Mouse (Mus musculus) intestine, postnatal 0 days (tissue): ENCODE measurements around the gene Ppm1a. TPM values are rescaled to one million over a fixed set of nuclear protein-coding genes. Genes with fewer than 3 reads are reported as not detected.

Experiments
- ATAC-seq: fragments of 200-750 bp; cut with Nextera tagmentation; 2 replicates; pipeline ENCODE4 v1.8.0; 2017; ENCODE audit warnings: mild to moderate bottlenecking, moderate TSS enrichment, moderate library complexity
- H3K27ac ChIP-seq: fragments of 300-500 bp; sonication (generic); 2 replicates; pipeline ENCODE4 v1.5.1; 2014; ENCODE audit warnings: mild to moderate bottlenecking, low read depth, low read length, moderate library complexity
- H3K27me3 ChIP-seq: fragments of 300-500 bp; sonication (generic); replicated peaks from 2 replicates; pipeline ENCODE4 v1.6.1; 2014; ENCODE audit warnings: low read length, mixed read lengths; ENCODE audit not compliant: control insufficient read depth, insufficient read depth
- H3K36me3 ChIP-seq: fragments of 300-500 bp; sonication (generic); 2 replicates; pipeline ENCODE4 v1.6.1; 2014; ENCODE audit warnings: mild to moderate bottlenecking, moderate library complexity; ENCODE audit not compliant: control insufficient read depth, insufficient read depth
- H3K4me1 ChIP-seq: fragments of 300-500 bp; sonication (generic); replicated peaks from 2 replicates; pipeline ENCODE4 v1.6.1; 2014; ENCODE audit warnings: antibody characterized with exemption, low read length, mixed read lengths; ENCODE audit not compliant: control insufficient read depth, insufficient read depth
- H3K4me2 ChIP-seq: fragments of 300-500 bp; sonication (generic); replicated peaks from 2 replicates; pipeline ENCODE4 v1.6.1; 2014; ENCODE audit warnings: low read depth, mild to moderate bottlenecking, moderate library complexity
- H3K4me3 ChIP-seq: fragments of 300-500 bp; sonication (generic); 2 replicates; pipeline ENCODE4 v1.5.1; 2014; ENCODE audit warnings: low read depth, low read length
- H3K9ac ChIP-seq: fragments of 300-500 bp; sonication (generic); 2 replicates; pipeline ENCODE4 v1.6.1; 2014; ENCODE audit warnings: mild to moderate bottlenecking, low read depth, low read length
- H3K9me3 ChIP-seq: fragments of 300-500 bp; sonication (generic); 2 replicates; pipeline ENCODE4 v1.6.1; 2016; ENCODE audit warnings: mixed run types; ENCODE audit not compliant: control insufficient read depth
- CTCF ChIP-seq: sonication (generic); IDR thresholded peaks from 2 replicates; pipeline ENCODE4 v1.5.1; 2016; ENCODE audit warnings: low read depth, mild to moderate bottlenecking, control low read depth, antibody characterized with exemption, moderate library complexity
- WGBS: fragments of 180-500 bp; shearing (Covaris S2); extraction: QIAGEN DNeasy Blood & Tissue Kit; methylation state at CpG from one replicate; pipeline ENCODE4 v1.1.7; 2014; 5-methylcytosine and 5-hydroxymethylcytosine counted together
- polyA plus RNA-seq: library from polyadenylated mRNA; unstranded; fragments of >200 nt; fragmentation: Nextera tagmentation; extraction: Ambion mirVana; gene quantifications from 2 replicates; pipeline ENCODE4 v1.2.1, GENCODE M21; 2015

The Ppm1a gene
- polyA plus RNA-seq = 73.1 and 73.8 TPM in 2 replicates

- H3K4me1 ChIP-seq = no peaks in the 10 kb centered on the region
- TF ChIP-seq CTCF = no peak
- no peaks in the 10 kb centered on the region for H3K9me3 ChIP-seq
- H3K4me3 ChIP-seq = no peak within 1 kb of the TSS
- ATAC-seq = no peak
- WGBS = 22% methylated on average over 4 of the region's 4 CpGs
- H3K36me3 ChIP-seq = no peaks in the 10 kb centered on the region
- H3K4me2 ChIP-seq = no peak within 1 kb of the TSS
- no peak within 1 kb of the TSS for H3K27ac ChIP-seq
- no peaks in the 10 kb centered on the region for H3K27me3 ChIP-seq
- no peak within 1 kb of the TSS for H3K9ac ChIP-seq
These were observed at the start of gene Ppm1a for GRCm38 (mm10) chr12:72757086-72757485. Ppm1a (plus strand) TSS chr12:72757455.

GRCm38 (mm10) chr12:72709981-72710380, 47.3 kb upstream of the Ppm1a start:
- no peaks in the 10 kb centered on the region for H3K27me3 ChIP-seq
- no peaks in the 10 kb centered on the region for H3K4me1 ChIP-seq
- WGBS = 93% methylated on average over 3 of the region's 3 CpGs
- no peak overlapping the region for H3K9ac ChIP-seq
- no peak for ATAC-seq
- H3K27ac ChIP-seq = no peak overlapping the region
- H3K4me3 ChIP-seq = no peak overlapping the region
- H3K4me2 ChIP-seq = no peak overlapping the region
- H3K36me3 ChIP-seq = no peaks in the 10 kb centered on the region
- no peak for TF ChIP-seq CTCF
- no peaks in the 10 kb centered on the region for H3K9me3 ChIP-seq

- H3K27ac ChIP-seq = no peak overlapping the region
- H3K27me3 ChIP-seq = no peaks in the 10 kb centered on the region
- no peak for ATAC-seq
- no peak overlapping the region for H3K4me2 ChIP-seq
- H3K36me3 ChIP-seq = no peaks in the 10 kb centered on the region
- no peak for TF ChIP-seq CTCF
- no peak overlapping the region for H3K4me3 ChIP-seq
- H3K4me1 ChIP-seq = no peaks in the 10 kb centered on the region
- no peak overlapping the region for H3K9ac ChIP-seq
- WGBS = 92% methylated on average over 2 of the region's 2 CpGs
- no peaks in the 10 kb centered on the region for H3K9me3 ChIP-seq
These were observed 42.4 kb upstream of the Ppm1a start for GRCm38 (mm10) chr12:72714896-72715295.

GRCm38 (mm10) chr12:72715846-72716245, 41.4 kb upstream of the Ppm1a start:
- TF ChIP-seq CTCF = no peak
- 96% methylated on average over 9 of the region's 9 CpGs for WGBS
- H3K36me3 ChIP-seq = no peaks in the 10 kb centered on the region

GRCm38 (mm10) chr12:72719046-72719445, 38.2 kb upstream of the Ppm1a start:
- no peak for ATAC-seq
- no peak overlapping the region for H3K4me3 ChIP-seq
- H3K36me3 ChIP-seq = no peaks in the 10 kb centered on the region
- no peaks in the 10 kb centered on the region for H3K27me3 ChIP-seq
- no peaks in the 10 kb centered on the region for H3K4me1 ChIP-seq
- WGBS = 32% methylated on average over 2 of the region's 2 CpGs
- H3K9ac ChIP-seq = no peak overlapping the region
- no peak overlapping the region for H3K27ac ChIP-seq
- no peak overlapping the region for H3K4me2 ChIP-seq
- TF ChIP-seq CTCF = no peak
- no peaks in the 10 kb centered on the region for H3K9me3 ChIP-seq

More at GRCm38 (mm10) chr12:72715846-72716245, 41.4 kb upstream of the Ppm1a start:
- Histone ChIP-seq H3K27me3 (no peaks in the 10 kb centered on the region), H3K4me3 (no peak overlapping the region), H3K9ac (no peak overlapping the region), H3K27ac (no peak overlapping the region), H3K9me3 (no peaks in the 10 kb centered on the region), H3K4me1 (no peaks in the 10 kb centered on the region), H3K4me2 (no peak overlapping the region)
- ATAC-seq = no peak

- H3K9ac ChIP-seq = no peak overlapping the region
- H3K4me1 ChIP-seq = no peaks in the 10 kb centered on the region
- no peaks in the 10 kb centered on the region for H3K9me3 ChIP-seq
- no peaks in the 10 kb centered on the region for H3K36me3 ChIP-seq
- no peaks in the 10 kb centered on the region for H3K27me3 ChIP-seq
- H3K27ac ChIP-seq = no peak overlapping the region
- H3K4me2 ChIP-seq = no peak overlapping the region
- H3K4me3 ChIP-seq = no peak overlapping the region
- no peak for ATAC-seq
- TF ChIP-seq CTCF = no peak
- WGBS = 52% methylated on average over 11 of the region's 11 CpGs
These were observed 37.7 kb upstream of the Ppm1a start for GRCm38 (mm10) chr12:72719452-72720087.
